Mouse (Mus musculus): ENCODE results near the gene Pde7b. TPM values are rescaled to one million over a fixed set of nuclear protein-coding genes. Genes with fewer than 3 reads are reported as not detected.

The Pde7b gene
- polyA plus RNA-seq, 1 experiment from 2014 or later: 1.00 TPM

DNA sequence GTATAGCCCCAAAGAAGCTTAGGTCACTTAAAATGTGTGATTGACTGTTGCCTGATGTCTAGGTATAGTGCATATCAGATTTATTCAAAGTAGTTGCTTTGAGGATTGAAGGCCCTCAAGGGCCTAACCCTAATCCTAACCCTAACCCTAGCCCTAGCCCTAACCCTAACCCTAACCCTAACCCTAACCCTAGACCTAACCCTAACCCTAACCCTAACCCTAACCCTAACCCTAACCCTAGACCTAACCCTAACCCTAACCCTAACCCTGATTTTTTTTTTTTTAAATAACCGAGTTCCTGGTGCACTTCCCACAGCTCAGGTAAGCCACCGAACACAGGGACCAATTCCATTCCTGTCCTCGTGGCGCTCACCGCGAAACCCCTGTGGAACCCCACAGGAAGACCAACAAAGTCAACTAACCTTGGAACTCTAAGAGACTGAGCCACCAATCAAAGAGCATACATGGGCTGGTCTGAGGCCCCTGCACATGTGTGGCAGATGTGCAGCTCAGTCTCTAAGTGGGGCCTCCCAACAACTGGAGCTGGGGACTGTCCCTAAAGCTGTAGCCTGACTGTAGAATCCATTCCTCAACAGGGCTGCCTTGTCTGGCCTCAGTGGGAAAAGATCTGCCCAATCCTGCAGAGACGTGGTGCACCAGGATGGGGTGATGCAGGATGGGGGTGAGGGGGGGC, 265.1 kb downstream of the Pde7b start:
- Histone ChIP-seq H3K9me3 (replicated peaks) (no peaks in the 10 kb centered on the region), H3K27me3 (ENCODE audit: low read depth, poor library complexity, severe bottlenecking) (no peaks in the 10 kb centered on the region), H3K27ac (replicated peaks) (no peak overlapping the region), H3K36me3 (no peaks in the 10 kb centered on the region), H3K4me1 (no peaks in the 10 kb centered on the region), H3K4me3 (no peak overlapping the region)
- DNase-seq (ENCODE audit: low spot score): no peak
- WGBS: 91% methylated on average over 7 of the region's 7 CpGs

DNA sequence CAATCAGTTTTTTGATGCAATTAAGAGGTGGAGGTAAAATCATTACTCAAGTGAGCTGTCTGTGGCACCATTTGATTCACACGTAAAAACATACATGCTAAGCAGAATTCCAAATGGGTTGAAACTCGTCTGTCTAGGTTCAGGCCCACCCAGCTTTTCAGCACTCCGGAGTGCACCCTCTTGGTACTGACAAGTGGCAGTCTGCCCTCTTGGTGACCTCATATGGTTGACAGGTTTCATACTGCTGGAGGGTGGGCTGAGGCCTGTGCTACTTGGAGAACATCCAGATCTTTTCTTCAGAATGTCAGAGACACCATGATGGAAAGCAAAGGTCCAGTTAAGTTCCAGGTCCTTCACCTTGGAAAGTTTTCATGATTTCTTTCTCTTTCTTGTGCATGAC, 265.7 kb downstream of the Pde7b start:
- Histone ChIP-seq H3K27me3 (ENCODE audit: low read depth, poor library complexity, severe bottlenecking) (no peaks in the 10 kb centered on the region), H3K36me3 (no peaks in the 10 kb centered on the region), H3K9me3 (replicated peaks) (no peaks in the 10 kb centered on the region), H3K4me3 (no peak overlapping the region), H3K27ac (replicated peaks) (no peak overlapping the region), H3K4me1 (no peaks in the 10 kb centered on the region)
- WGBS: 90% methylated on average over 3 of the region's 3 CpGs
- DNase-seq (ENCODE audit: low spot score): no peak

DNA sequence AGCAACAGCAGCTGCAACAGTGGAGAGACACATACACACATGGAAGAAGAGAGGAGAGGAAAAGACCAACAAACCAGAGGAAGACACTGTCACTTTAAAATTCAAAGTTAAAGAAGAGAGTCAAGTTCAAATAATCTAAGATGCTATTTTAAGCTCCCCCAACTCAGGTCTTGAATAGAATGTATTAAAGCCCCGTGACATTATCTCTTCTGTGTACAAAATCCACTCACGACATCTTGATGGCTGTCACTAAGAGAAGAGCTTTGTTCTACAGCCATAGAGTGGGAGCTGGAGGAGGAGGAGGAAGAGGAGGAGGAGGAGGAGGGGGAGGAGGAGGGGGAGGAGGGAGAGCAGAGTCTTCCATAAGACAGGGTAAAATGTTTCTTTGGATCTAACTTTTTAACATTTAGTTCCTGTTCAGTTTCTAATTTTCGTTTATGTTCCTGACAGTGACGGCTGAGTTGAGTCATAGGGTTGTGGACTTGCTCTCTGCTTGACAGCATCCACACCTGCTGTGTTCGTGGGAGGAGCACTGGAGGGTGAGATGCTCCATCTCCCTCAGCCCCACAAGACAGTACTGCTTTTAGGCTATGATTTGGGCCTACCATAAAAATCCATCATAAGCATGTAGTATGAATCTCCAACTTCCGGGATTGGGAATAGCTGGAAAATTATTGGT, 270.4 kb downstream of the Pde7b start:
- Histone ChIP-seq H3K4me3 (no peak overlapping the region), H3K27me3 (ENCODE audit: low read depth, poor library complexity, severe bottlenecking) (no peaks in the 10 kb centered on the region), H3K27ac (replicated peaks) (no peak overlapping the region), H3K4me1 (no peaks in the 10 kb centered on the region), H3K9me3 (replicated peaks) (no peaks in the 10 kb centered on the region), H3K36me3 (no peaks in the 10 kb centered on the region)
- no peak for DNase-seq (ENCODE audit: low spot score)
- WGBS: 78% methylated on average over 6 of the region's 6 CpGs

DNA sequence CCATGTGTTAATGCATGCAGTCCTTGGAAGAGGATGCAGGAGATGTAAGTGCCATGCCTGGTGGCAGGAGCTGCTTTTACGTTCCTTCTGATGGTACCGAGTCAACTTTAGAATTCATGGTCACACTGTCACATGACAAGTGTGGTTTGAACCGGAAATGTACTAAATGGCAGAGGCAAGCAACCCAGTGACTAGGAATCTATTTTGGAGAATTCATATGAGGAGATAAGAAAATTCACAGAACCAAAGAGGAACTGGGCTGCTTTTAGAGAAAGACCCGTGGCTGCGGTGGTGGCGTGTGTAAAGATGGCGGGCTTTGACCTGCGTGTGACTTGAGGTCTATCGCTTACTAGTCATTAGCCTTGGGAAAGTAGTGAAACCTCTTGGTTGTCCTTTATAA, 287.4 kb downstream of the Pde7b start:
- Histone ChIP-seq H3K27me3 (ENCODE audit: low read depth, poor library complexity, severe bottlenecking) (no peaks in the 10 kb centered on the region), H3K4me3 (no peak overlapping the region), H3K36me3 (no peaks in the 10 kb centered on the region), H3K4me1 (no peaks in the 10 kb centered on the region), H3K27ac (replicated peaks) (no peak overlapping the region), H3K9me3 (replicated peaks) (no peaks in the 10 kb centered on the region)
- WGBS: 95% methylated on average over 9 of the region's 9 CpGs
- no peak for DNase-seq (ENCODE audit: low spot score)

DNA sequence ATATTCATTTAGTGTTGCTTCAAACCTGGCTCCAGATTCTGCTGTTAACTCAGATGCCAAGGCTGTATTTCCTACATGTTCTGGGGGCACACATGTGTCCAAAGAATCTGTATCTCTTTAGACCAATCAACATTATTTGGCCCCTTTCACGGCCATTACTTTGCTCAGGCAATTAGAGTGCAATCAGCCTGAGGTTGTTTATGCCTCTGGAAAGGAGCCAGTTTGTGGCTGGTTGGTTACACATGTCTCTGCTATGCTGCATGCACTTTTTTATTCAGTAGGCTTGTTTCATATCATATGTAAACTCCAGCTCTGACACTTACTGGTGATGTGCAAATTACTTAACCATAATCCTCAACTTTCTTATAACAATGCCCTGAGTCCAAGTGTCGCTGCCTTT, 287.9 kb downstream of the Pde7b start:
- 89% methylated on average over 2 of the region's 2 CpGs for WGBS
- no peaks in the 10 kb centered on the region for H3K4me1 ChIP-seq
- no peaks in the 10 kb centered on the region for H3K27me3 ChIP-seq (ENCODE audit: low read depth, poor library complexity, severe bottlenecking)
- H3K9me3 ChIP-seq (replicated peaks): no peaks in the 10 kb centered on the region
- no peaks in the 10 kb centered on the region for H3K36me3 ChIP-seq
- no peak overlapping the region for H3K27ac ChIP-seq (replicated peaks)
- H3K4me3 ChIP-seq: no peak overlapping the region
- no peak for DNase-seq (ENCODE audit: low spot score)

DNA sequence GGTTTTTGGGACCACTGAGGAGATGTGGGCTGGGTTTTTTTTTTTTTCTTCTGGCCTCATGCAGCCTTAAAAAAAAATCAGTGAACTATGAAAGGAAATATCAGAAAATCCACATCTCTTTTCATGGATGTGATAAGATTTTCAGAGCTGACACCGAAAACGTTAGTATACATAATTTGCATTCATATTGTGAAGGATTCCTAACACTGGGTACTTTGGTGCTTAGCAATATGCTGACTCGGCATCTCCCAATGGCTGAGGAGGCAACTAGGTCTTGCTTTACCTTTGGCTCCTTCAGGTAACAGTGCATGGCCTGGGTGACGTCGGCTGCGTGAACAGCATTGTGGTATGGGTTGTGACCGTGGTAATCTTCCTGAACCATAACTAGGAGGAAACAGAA, 289.0 kb downstream of the Pde7b start:
- H3K36me3 ChIP-seq: no peaks in the 10 kb centered on the region
- no peaks in the 10 kb centered on the region for H3K27me3 ChIP-seq (ENCODE audit: low read depth, poor library complexity, severe bottlenecking)
- no peaks in the 10 kb centered on the region for H3K9me3 ChIP-seq (replicated peaks)
- no peak overlapping the region for H3K4me3 ChIP-seq
- H3K27ac ChIP-seq (replicated peaks): no peak overlapping the region
- WGBS: 93% methylated on average over 7 of the region's 7 CpGs
- no peak for DNase-seq (ENCODE audit: low spot score)
- no peaks in the 10 kb centered on the region for H3K4me1 ChIP-seq

DNA sequence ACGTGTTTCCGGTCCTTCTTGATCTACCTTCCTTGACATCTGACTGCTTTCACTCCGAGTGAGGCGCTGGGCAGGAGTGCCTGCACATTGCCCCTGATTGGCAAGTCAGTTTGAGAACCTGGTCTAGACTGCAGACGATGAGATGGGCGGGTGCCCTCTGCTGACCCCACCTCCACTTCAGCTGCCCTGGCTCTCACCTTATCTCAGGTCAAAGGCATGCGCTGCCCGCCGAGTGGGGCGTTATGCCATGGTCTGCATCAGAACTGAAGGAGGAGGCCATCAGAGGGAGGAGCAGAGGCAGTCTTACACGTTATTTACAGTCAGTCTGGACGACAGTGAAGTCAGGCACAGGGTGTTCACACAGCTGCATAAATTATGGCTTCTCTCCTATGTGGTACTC, 293.5 kb downstream of the Pde7b start:
- H3K9me3 ChIP-seq (replicated peaks): no peaks in the 10 kb centered on the region
- no peaks in the 10 kb centered on the region for H3K27me3 ChIP-seq (ENCODE audit: low read depth, poor library complexity, severe bottlenecking)
- DNase-seq (ENCODE audit: low spot score): no peak
- no peaks in the 10 kb centered on the region for H3K36me3 ChIP-seq
- H3K27ac ChIP-seq (replicated peaks): no peak overlapping the region
- 86% methylated on average over 12 of the region's 12 CpGs for WGBS
- peaks cover 5% of the 10 kb centered on the region for H3K4me1 ChIP-seq
- H3K4me3 ChIP-seq: no peak overlapping the region

DNA sequence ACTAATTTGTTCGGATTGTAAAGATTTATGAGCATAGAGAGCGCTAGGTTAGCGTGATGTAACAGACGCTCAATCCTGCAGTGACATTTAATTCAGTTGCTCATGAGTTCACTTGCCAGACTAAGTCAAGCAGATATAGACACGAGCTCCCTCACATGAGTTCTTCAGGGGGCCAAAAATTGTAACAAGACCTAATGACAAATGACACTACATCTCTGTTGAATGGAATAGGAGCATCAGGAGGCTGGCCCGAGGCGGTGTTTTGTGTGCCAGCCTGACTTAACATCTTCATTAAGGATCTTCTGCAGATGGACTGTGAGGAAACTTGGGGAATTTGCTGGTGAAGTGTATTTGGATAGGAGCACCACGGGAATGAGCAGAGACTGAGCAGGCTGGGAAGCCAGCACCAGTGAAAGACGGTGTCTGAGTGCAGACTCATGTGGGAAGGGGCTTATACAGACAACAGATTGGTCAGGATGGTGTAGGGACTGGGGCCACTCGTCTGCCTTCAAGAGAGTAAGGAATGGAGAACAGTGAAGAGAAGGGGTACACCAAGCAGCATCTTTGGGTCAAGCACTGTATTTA, 303.5 kb downstream of the Pde7b start:
- Histone ChIP-seq H3K36me3 (no peaks in the 10 kb centered on the region), H3K27me3 (ENCODE audit: low read depth, poor library complexity, severe bottlenecking) (no peaks in the 10 kb centered on the region), H3K4me3 (no peak overlapping the region), H3K27ac (replicated peaks) (no peak overlapping the region), H3K9me3 (replicated peaks) (no peaks in the 10 kb centered on the region), H3K4me1 (no peaks in the 10 kb centered on the region)
- DNase-seq (ENCODE audit: low spot score): no peak
- WGBS: 88% methylated on average over 10 of the region's 10 CpGs

DNA sequence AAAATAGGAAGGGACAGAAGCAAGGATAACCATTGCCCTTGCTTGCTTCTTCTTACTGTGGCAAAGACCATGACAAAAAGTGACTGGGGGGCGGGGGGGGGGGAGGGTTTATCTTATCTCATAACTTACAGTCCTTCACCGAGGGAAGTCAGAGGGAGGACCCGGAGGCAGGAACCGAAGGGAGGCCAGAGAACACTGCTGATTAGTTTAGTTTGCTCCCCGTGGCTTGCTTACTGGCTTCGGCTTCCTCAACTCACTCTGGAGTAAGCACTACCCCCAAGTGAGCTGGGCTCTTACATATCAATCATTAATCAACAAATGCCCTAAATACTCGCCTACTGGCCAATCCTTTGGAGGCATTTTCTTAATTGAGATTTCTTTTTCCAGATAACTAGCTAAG, 304.6 kb downstream of the Pde7b start:
- H3K27ac ChIP-seq (replicated peaks): no peak overlapping the region
- DNase-seq (ENCODE audit: low spot score): no peak
- H3K4me1 ChIP-seq: no peaks in the 10 kb centered on the region
- no peak overlapping the region for H3K4me3 ChIP-seq
- H3K9me3 ChIP-seq (replicated peaks): no peaks in the 10 kb centered on the region
- H3K36me3 ChIP-seq: no peaks in the 10 kb centered on the region
- H3K27me3 ChIP-seq (ENCODE audit: low read depth, poor library complexity, severe bottlenecking): no peaks in the 10 kb centered on the region
- 77% methylated on average over 7 of the region's 7 CpGs for WGBS

DNA sequence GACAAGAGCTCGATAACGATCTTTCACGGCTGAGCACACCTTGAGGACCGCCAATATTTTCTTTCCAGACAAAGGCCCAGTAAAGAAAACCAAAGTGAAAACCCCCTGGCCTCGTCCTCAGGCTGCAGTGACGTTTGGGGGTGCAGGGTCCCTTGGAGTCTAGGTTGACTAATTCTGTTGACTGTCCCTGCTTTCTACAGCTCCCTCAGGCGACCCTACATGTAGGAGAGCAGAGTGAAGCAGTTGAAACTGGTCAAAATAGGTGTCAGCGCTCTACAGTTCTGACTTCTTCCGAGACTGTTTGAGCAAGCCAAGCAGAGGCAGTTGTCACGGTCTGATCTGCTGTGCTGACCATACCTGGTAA, 306.0 kb downstream of the Pde7b start:
- DNase-seq (ENCODE audit: low spot score): no peak
- Histone ChIP-seq H3K27ac (replicated peaks) (no peak overlapping the region), H3K4me1 (no peaks in the 10 kb centered on the region), H3K4me3 (no peak overlapping the region), H3K27me3 (ENCODE audit: low read depth, poor library complexity, severe bottlenecking) (no peaks in the 10 kb centered on the region), H3K9me3 (replicated peaks) (no peaks in the 10 kb centered on the region), H3K36me3 (no peaks in the 10 kb centered on the region)
- WGBS: 84% methylated on average over 10 of the region's 10 CpGs

DNA sequence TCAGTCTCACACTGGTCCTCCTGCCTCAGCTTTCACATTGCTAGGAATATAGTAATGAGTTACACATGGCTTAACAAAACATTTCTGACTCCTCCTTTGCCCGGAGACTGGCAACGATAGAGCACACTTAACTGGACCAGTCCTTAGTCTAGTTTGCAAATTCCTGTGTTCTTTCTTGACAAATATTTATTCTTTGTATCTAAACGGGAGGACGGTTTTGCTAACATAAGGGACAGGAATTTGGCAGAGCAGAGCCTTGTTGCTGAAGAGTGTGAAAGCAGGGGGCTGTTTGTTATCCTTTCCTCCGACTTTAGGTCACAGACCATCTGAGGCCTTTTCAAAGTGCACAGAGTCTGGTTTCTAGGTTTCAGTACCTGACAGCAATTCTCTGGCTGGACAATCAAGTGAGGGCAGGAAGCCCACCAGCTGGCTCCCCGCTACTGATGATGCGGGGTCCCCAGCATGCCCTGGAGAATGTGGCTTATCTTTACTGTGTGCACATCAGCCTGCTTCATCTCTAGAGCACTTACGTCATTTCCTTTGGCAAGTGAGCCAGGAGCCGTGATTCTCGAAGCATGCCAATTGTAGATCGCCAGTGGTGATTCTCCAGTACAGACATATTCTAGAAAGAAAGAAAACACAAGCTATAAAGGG, 306.5 kb downstream of the Pde7b start:
- Histone ChIP-seq H3K27ac (replicated peaks) (no peak overlapping the region), H3K9me3 (replicated peaks) (no peaks in the 10 kb centered on the region), H3K4me1 (no peaks in the 10 kb centered on the region), H3K36me3 (no peaks in the 10 kb centered on the region), H3K4me3 (no peak overlapping the region), H3K27me3 (ENCODE audit: low read depth, poor library complexity, severe bottlenecking) (no peaks in the 10 kb centered on the region)
- 84% methylated on average over 11 of the region's 11 CpGs for WGBS
- DNase-seq (ENCODE audit: low spot score): no peak

DNA sequence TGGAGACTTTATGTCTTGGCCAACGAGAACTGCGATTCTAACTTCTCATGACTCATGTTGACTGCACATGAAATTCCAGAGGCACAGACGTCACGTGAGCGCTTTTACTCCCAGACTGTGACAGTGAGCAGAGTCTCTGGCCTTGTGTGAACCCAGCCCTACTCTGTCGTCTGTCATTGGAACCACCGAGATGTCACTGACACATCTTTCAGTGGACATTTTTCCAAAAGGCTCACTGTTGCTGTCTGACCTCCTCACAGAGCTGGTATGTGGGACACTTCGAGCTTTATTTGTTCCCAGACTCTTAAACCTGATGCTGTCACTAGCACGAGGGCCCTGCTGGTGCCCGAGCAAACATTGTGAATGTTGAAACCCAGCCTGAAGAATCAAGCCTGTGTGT, 315.7 kb downstream of the Pde7b start:
- no peaks in the 10 kb centered on the region for H3K36me3 ChIP-seq

DNA sequence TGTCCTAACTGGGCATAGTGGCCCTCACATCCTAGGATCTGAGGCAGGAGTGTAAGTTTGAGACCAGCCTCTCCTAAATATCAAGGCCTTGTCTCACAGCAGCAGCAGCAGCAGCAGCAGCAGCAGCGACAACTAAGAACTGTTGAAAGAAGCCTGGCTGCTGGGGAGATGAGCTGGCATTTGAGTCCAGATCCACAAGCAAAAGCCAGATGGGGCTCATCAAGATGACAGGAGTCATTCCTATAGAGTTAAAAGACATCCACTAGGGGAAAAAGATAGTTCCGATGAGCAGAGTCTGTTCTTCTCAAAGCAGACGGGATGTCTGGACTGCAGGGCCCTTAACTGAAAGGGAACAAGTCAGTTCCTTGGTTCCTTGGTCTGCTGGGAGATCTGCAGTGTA, 316.5 kb downstream of the Pde7b start:
- Histone ChIP-seq H3K27me3 (ENCODE audit: low read depth, poor library complexity, severe bottlenecking) (no peaks in the 10 kb centered on the region), H3K27ac (replicated peaks) (no peak overlapping the region), H3K9me3 (replicated peaks) (no peaks in the 10 kb centered on the region), H3K4me1 (no peaks in the 10 kb centered on the region), H3K4me3 (no peak overlapping the region), H3K36me3 (no peaks in the 10 kb centered on the region)
- DNase-seq (ENCODE audit: low spot score): no peak
- WGBS: 82% methylated on average over 3 of the region's 3 CpGs

More for the DNA sequence above, 315.7 kb downstream of the Pde7b start:
- Histone ChIP-seq H3K27ac (replicated peaks) (no peak overlapping the region), H3K27me3 (ENCODE audit: low read depth, poor library complexity, severe bottlenecking) (no peaks in the 10 kb centered on the region), H3K4me1 (no peaks in the 10 kb centered on the region), H3K9me3 (replicated peaks) (no peaks in the 10 kb centered on the region), H3K4me3 (no peak overlapping the region)
- DNase-seq (ENCODE audit: low spot score): no peak
- 91% methylated on average over 10 of the region's 10 CpGs for WGBS

Measured in midbrain, embryonic 10.5 days (tissue).